Mouse (Mus musculus) heart, postnatal 10 days (tissue): ENCODE data around the gene Rnf103. TPM values are rescaled to one million over a fixed set of nuclear protein-coding genes. Genes with fewer than 3 reads are reported as not detected.
A peak's percentile ranks its signal among the peaks of the same experiment; 100 is the strongest.

ENCODE experiments used
- DNase-seq, 2 experiments: peaks; one replicate each; pipeline ENCODE4 v3.0.0; 2021
- intact Hi-C: fragments of 180-260 bp; cut with DNase I; formaldehyde crosslinking; loops from one replicate; pipeline ENCODE4 v1.15.1; 2025
- total RNA-seq, 2 experiments: library from RNA; stranded (reverse); gene quantifications; 2 replicates each; pipeline ENCODE4 v1.2.3; 2021

The Rnf103 gene
- total RNA-seq, 2 experiments from 2014 or later = 30.1 to 32.7 TPM

- DNase-seq = no peak
- intact Hi-C loops = no loop called here
These were observed 5.7 kb upstream of the Rnf103 start for GRCm38 (mm10) chr6:71487966-71488365.

- no peak for DNase-seq
- intact Hi-C loops = no loop called here
These were observed 1.6 kb upstream of the Rnf103 start for GRCm38 (mm10) chr6:71492136-71492535.

- no peak for DNase-seq
- intact Hi-C loops = no loop called here
These were observed 679 bp upstream of the Rnf103 start for GRCm38 (mm10) chr6:71492756-71493674.

GRCm38 (mm10) chr6:71494341-71495020 lies 787 bp downstream of the Rnf103 start:
- DNase-seq = peak; percentile 70 to 71
- intact Hi-C loops = loop anchor here (2.0 to 5.0 kb wide), 3 partner anchors 48 to 308 kb away; partner anchors contain the start of genes Chmp3 and Rmnd5a

GRCm38 (mm10) chr6:71500575-71500974 lies 6.9 kb downstream of the Rnf103 start:
- intact Hi-C loops = no loop called here
- DNase-seq = no peak

- DNase-seq = no peak
- intact Hi-C loops = no loop called here
These were observed 9.3 kb downstream of the Rnf103 start for GRCm38 (mm10) chr6:71503001-71503400.

GRCm38 (mm10) chr6:71503670-71504069 lies 10.0 kb downstream of the Rnf103 start:
- intact Hi-C loops = no loop called here
- DNase-seq = no peak

- DNase-seq = peak; percentile 9 to 12
- intact Hi-C loops = no loop called here
These were observed 10.4 kb downstream of the Rnf103 start for GRCm38 (mm10) chr6:71504091-71504490.

- no peak for DNase-seq
- intact Hi-C loops = no loop called here
These were observed 12.0 kb downstream of the Rnf103 start for GRCm38 (mm10) chr6:71505671-71506070.

GRCm38 (mm10) chr6:71519476-71519875 lies 25.8 kb downstream of the Rnf103 start:
- intact Hi-C loops = no loop called here
- DNase-seq = no peak

- intact Hi-C loops = no loop called here
- DNase-seq = no peak
These were observed 31.9 kb downstream of the Rnf103 start for GRCm38 (mm10) chr6:71525556-71525955.

GRCm38 (mm10) chr6:71527056-71527455 lies 33.4 kb downstream of the Rnf103 start:
- no peak for DNase-seq
- intact Hi-C loops = no loop called here

- DNase-seq = no peak
- intact Hi-C loops = no loop called here
These were observed 34.1 kb downstream of the Rnf103 start for GRCm38 (mm10) chr6:71527826-71528225.

- no peak for DNase-seq
- intact Hi-C loops = no loop called here
These were observed 36.5 kb downstream of the Rnf103 start for GRCm38 (mm10) chr6:71530176-71530575.

GRCm38 (mm10) chr6:71537286-71537685 lies 43.6 kb downstream of the Rnf103 start:
- intact Hi-C loops = no loop called here
- DNase-seq = peak; percentile 34 to 37

- intact Hi-C loops = loop anchor here (5.0 kb wide), 2 partner anchors 47 to 102 kb away; partner anchors contain the start of gene Rmnd5a
- peak; percentile 97 to 98 for DNase-seq
These were observed 50.2 kb downstream of the Rnf103 start, which contains the start of gene Chmp3 for GRCm38 (mm10) chr6:71543686-71544499. TSS of gene Chmp3 (plus strand) at chr6:71543797.

- DNase-seq = peak; percentile 52 to 61
- intact Hi-C loops = no loop called here
These were observed 61.8 kb downstream of the Rnf103 start for GRCm38 (mm10) chr6:71555507-71555951.

GRCm38 (mm10) chr6:71556826-71557225 lies 63.1 kb downstream of the Rnf103 start:
- intact Hi-C loops = no loop called here
- DNase-seq = no peak
